Mouse (Mus musculus) hindbrain, embryonic 14.5 days (tissue): Measurements from ENCODE around the gene Bag3. TPM values are rescaled to one million over a fixed set of nuclear protein-coding genes. Genes with fewer than 3 reads are reported as not detected.
A peak's percentile ranks its signal among the peaks of the same experiment; 100 is the strongest.

Experiments used
- ATAC-seq: fragments of 200-750 bp; cut with Nextera tagmentation; 2 replicates; pipeline ENCODE4 v1.8.0; 2017; ENCODE audit warnings: moderate number of reproducible peaks, mild to moderate bottlenecking, moderate TSS enrichment, moderate library complexity; ENCODE audit not compliant: low FRiP score
- DNase-seq: peaks from one replicate; pipeline ENCODE4 v3.0.0-alpha.2; 2015; ENCODE audit warnings: low spot score
- H3K27ac ChIP-seq: fragments of 300-500 bp; sonication (generic); 2 replicates; pipeline ENCODE4 v1.5.1; 2014; ENCODE audit warnings: mild to moderate bottlenecking, moderate library complexity
- H3K27me3 ChIP-seq: fragments of 300-500 bp; sonication (generic); 2 replicates; pipeline ENCODE4 v1.6.1; 2014; ENCODE audit warnings: mild to moderate bottlenecking, low read length, mixed read lengths; ENCODE audit not compliant: control insufficient read depth, insufficient read depth
- H3K36me3 ChIP-seq: fragments of 300-500 bp; sonication (generic); replicated peaks from 2 replicates; pipeline ENCODE4 v1.6.1; 2014; ENCODE audit not compliant: control insufficient read depth, insufficient read depth
- H3K4me1 ChIP-seq: fragments of 300-500 bp; sonication (generic); replicated peaks from 2 replicates; pipeline ENCODE4 v1.6.1; 2014; ENCODE audit warnings: antibody characterized with exemption, low read length, mixed read lengths; ENCODE audit not compliant: control insufficient read depth, insufficient read depth
- H3K4me2 ChIP-seq: fragments of 300-500 bp; sonication (generic); replicated peaks from 2 replicates; pipeline ENCODE4 v1.6.1; 2014; ENCODE audit warnings: mild to moderate bottlenecking, moderate library complexity
- H3K4me3 ChIP-seq: fragments of 300-500 bp; sonication (generic); replicated peaks from 2 replicates; pipeline ENCODE4 v1.5.1; 2014; ENCODE audit warnings: mild to moderate bottlenecking, low read length
- H3K9ac ChIP-seq: fragments of 300-500 bp; sonication (generic); 2 replicates; pipeline ENCODE4 v1.6.1; 2014
- H3K9me3 ChIP-seq: fragments of 300-500 bp; sonication (generic); 2 replicates; pipeline ENCODE4 v1.6.1; 2016; ENCODE audit warnings: low read length; ENCODE audit not compliant: control insufficient read depth
- WGBS: fragments of 180-500 bp; shearing (Covaris S2); extraction: QIAGEN DNeasy Blood & Tissue Kit; methylation state at CpG from one replicate; pipeline ENCODE4 v1.1.7; 2014; 5-methylcytosine and 5-hydroxymethylcytosine counted together
- polyA plus RNA-seq: library from polyadenylated mRNA; unstranded; fragments of >200 nt; fragmentation: Nextera tagmentation; extraction: Ambion mirVana; gene quantifications from 2 replicates; pipeline ENCODE4 v1.2.1, GENCODE M21; 2014

The Bag3 gene
- polyA plus RNA-seq, 1 experiment from 2014 or later, result 3.4 TPM

GRCm38 (mm10) chr7:128581864-128582484, 58.6 kb downstream of the Bag3 start:
- Histone ChIP-seq H3K27ac (no peak overlapping the region; the same call in 1 of the 2 replicates), H3K4me1 (no peaks in the 10 kb centered on the region), H3K36me3 (no peaks in the 10 kb centered on the region), H3K4me2 (no peak overlapping the region), H3K4me3 (no peak overlapping the region), H3K9me3 (no peaks in the 10 kb centered on the region), H3K27me3 (no peaks in the 10 kb centered on the region), H3K9ac (no peak overlapping the region)
- 68% methylated on average over 15 of the region's 15 CpGs for WGBS
- ATAC-seq (no peak), DNase-seq (no peak)

GRCm38 (mm10) chr7:128583213-128583948, 60.0 kb downstream of the Bag3 start:
- DNase-seq (no peak), ATAC-seq (no peak)
- Histone ChIP-seq H3K9me3 (no peaks in the 10 kb centered on the region), H3K27me3 (no peaks in the 10 kb centered on the region), H3K27ac (no peak overlapping the region), H3K4me1 (no peaks in the 10 kb centered on the region), H3K36me3 (no peaks in the 10 kb centered on the region), H3K4me3 (no peak overlapping the region), H3K4me2 (no peak overlapping the region), H3K9ac (no peak overlapping the region)
- WGBS, result 86% methylated on average over 6 of the region's 6 CpGs

- Histone ChIP-seq H3K4me3 (no peak overlapping the region), H3K4me1 (peaks cover 16% of the 10 kb centered on the region), H3K27me3 (no peaks in the 10 kb centered on the region), H3K9ac (no peak overlapping the region), H3K27ac (no peak overlapping the region), H3K9me3 (no peaks in the 10 kb centered on the region), H3K4me2 (no peak overlapping the region), H3K36me3 (no peaks in the 10 kb centered on the region)
- DNase-seq (no peak), ATAC-seq (no peak)
- 70% methylated on average over 4 of the region's 4 CpGs for WGBS
Observed at GRCm38 (mm10) chr7:128587334-128587933, 64.0 kb downstream of the Bag3 start.

- peak overlapping the region; percentile 36; the same call in 1 of the 2 replicates for H3K9ac ChIP-seq
- H3K4me1 ChIP-seq, result peaks cover 25% of the 10 kb centered on the region
- no peaks in the 10 kb centered on the region for H3K36me3 ChIP-seq
- DNase-seq (no peak), ATAC-seq (peak; percentile 57; the same call in 1 of the 2 replicates)
- no peak overlapping the region for H3K4me3 ChIP-seq
- no peaks in the 10 kb centered on the region for H3K9me3 ChIP-seq
- peak overlapping the region; percentile 50 for H3K4me2 ChIP-seq
- 9% methylated on average over 9 of the region's 9 CpGs for WGBS
- H3K27me3 ChIP-seq, result no peaks in the 10 kb centered on the region
- H3K27ac ChIP-seq, result peak overlapping the region; percentile 83
Observed at GRCm38 (mm10) chr7:128591345-128592084, 68.1 kb downstream of the Bag3 start.

GRCm38 (mm10) chr7:128592118-128592935, 68.9 kb downstream of the Bag3 start:
- no peaks in the 10 kb centered on the region for H3K9me3 ChIP-seq
- H3K27me3 ChIP-seq, result no peaks in the 10 kb centered on the region
- peak; percentile 43; the same call in 1 of the 2 replicates for ATAC-seq
- peaks cover 25% of the 10 kb centered on the region for H3K4me1 ChIP-seq
- no peaks in the 10 kb centered on the region for H3K36me3 ChIP-seq
- peak overlapping the region; percentile 83 for H3K27ac ChIP-seq
- H3K9ac ChIP-seq, result peak overlapping the region; percentile 36
- DNase-seq, result no peak
- H3K4me2 ChIP-seq, result peak overlapping the region; percentile 50
- no peak overlapping the region; the same call in 1 of the 2 replicates for H3K4me3 ChIP-seq
- 4% methylated on average over 21 of the region's 21 CpGs for WGBS

- no peaks in the 10 kb centered on the region for H3K36me3 ChIP-seq
- peak; percentile 53 for DNase-seq
- H3K27ac ChIP-seq, result peak overlapping the region; percentile 83
- no peaks in the 10 kb centered on the region for H3K27me3 ChIP-seq
- H3K9ac ChIP-seq, result peak overlapping the region; percentile 36; the same call in 1 of the 2 replicates
- no peak overlapping the region; the same call in 1 of the 2 replicates for H3K4me3 ChIP-seq
- under 1% methylated on average over 6 of the region's 6 CpGs for WGBS
- H3K4me1 ChIP-seq, result peaks cover 25% of the 10 kb centered on the region
- no peaks in the 10 kb centered on the region for H3K9me3 ChIP-seq
- H3K4me2 ChIP-seq, result peak overlapping the region; percentile 50
- peak; percentile 14; the same call in 1 of the 2 replicates for ATAC-seq
Observed at GRCm38 (mm10) chr7:128592936-128593241, 69.5 kb downstream of the Bag3 start.

- Histone ChIP-seq H3K4me1 (peaks cover 20% of the 10 kb centered on the region), H3K27me3 (no peaks in the 10 kb centered on the region), H3K9ac (no peak overlapping the region), H3K4me3 (no peak overlapping the region), H3K9me3 (no peaks in the 10 kb centered on the region), H3K27ac (no peak overlapping the region), H3K4me2 (no peak overlapping the region), H3K36me3 (no peaks in the 10 kb centered on the region)
- ATAC-seq (no peak), DNase-seq (no peak)
- 97% methylated on average over 2 of the region's 2 CpGs for WGBS
Observed at GRCm38 (mm10) chr7:128596274-128596673, 72.9 kb downstream of the Bag3 start.
